Mouse (Mus musculus) intestine, postnatal 0 days (tissue): ENCODE results near the gene Lhfp. TPM values are rescaled to one million over a fixed set of nuclear protein-coding genes. Genes with fewer than 3 reads are reported as not detected.

Experiments
- ATAC-seq: fragments of 200-750 bp; cut with Nextera tagmentation; 2 replicates; pipeline ENCODE4 v1.8.0; 2017; ENCODE audit warnings: mild to moderate bottlenecking, moderate TSS enrichment, moderate library complexity
- H3K27ac ChIP-seq: fragments of 300-500 bp; sonication (generic); 2 replicates; pipeline ENCODE4 v1.5.1; 2014; ENCODE audit warnings: mild to moderate bottlenecking, low read depth, low read length, moderate library complexity
- H3K27me3 ChIP-seq: fragments of 300-500 bp; sonication (generic); replicated peaks from 2 replicates; pipeline ENCODE4 v1.6.1; 2014; ENCODE audit warnings: low read length, mixed read lengths; ENCODE audit not compliant: control insufficient read depth, insufficient read depth
- H3K36me3 ChIP-seq: fragments of 300-500 bp; sonication (generic); 2 replicates; pipeline ENCODE4 v1.6.1; 2014; ENCODE audit warnings: mild to moderate bottlenecking, moderate library complexity; ENCODE audit not compliant: control insufficient read depth, insufficient read depth
- H3K4me1 ChIP-seq: fragments of 300-500 bp; sonication (generic); replicated peaks from 2 replicates; pipeline ENCODE4 v1.6.1; 2014; ENCODE audit warnings: antibody characterized with exemption, low read length, mixed read lengths; ENCODE audit not compliant: control insufficient read depth, insufficient read depth
- H3K4me2 ChIP-seq: fragments of 300-500 bp; sonication (generic); replicated peaks from 2 replicates; pipeline ENCODE4 v1.6.1; 2014; ENCODE audit warnings: low read depth, mild to moderate bottlenecking, moderate library complexity
- H3K4me3 ChIP-seq: fragments of 300-500 bp; sonication (generic); 2 replicates; pipeline ENCODE4 v1.5.1; 2014; ENCODE audit warnings: low read depth, low read length
- H3K9ac ChIP-seq: fragments of 300-500 bp; sonication (generic); 2 replicates; pipeline ENCODE4 v1.6.1; 2014; ENCODE audit warnings: mild to moderate bottlenecking, low read depth, low read length
- H3K9me3 ChIP-seq: fragments of 300-500 bp; sonication (generic); 2 replicates; pipeline ENCODE4 v1.6.1; 2016; ENCODE audit warnings: mixed run types; ENCODE audit not compliant: control insufficient read depth
- CTCF ChIP-seq: sonication (generic); IDR thresholded peaks from 2 replicates; pipeline ENCODE4 v1.5.1; 2016; ENCODE audit warnings: low read depth, mild to moderate bottlenecking, control low read depth, antibody characterized with exemption, moderate library complexity
- WGBS: fragments of 180-500 bp; shearing (Covaris S2); extraction: QIAGEN DNeasy Blood & Tissue Kit; methylation state at CpG from one replicate; pipeline ENCODE4 v1.1.7; 2014; 5-methylcytosine and 5-hydroxymethylcytosine counted together
- polyA plus RNA-seq: library from polyadenylated mRNA; unstranded; fragments of >200 nt; fragmentation: Nextera tagmentation; extraction: Ambion mirVana; gene quantifications from 2 replicates; pipeline ENCODE4 v1.2.1, GENCODE M21; 2015

Gene Lhfp
- polyA plus RNA-seq, 1 experiment from 2014 or later = 30.2 TPM

DNA sequence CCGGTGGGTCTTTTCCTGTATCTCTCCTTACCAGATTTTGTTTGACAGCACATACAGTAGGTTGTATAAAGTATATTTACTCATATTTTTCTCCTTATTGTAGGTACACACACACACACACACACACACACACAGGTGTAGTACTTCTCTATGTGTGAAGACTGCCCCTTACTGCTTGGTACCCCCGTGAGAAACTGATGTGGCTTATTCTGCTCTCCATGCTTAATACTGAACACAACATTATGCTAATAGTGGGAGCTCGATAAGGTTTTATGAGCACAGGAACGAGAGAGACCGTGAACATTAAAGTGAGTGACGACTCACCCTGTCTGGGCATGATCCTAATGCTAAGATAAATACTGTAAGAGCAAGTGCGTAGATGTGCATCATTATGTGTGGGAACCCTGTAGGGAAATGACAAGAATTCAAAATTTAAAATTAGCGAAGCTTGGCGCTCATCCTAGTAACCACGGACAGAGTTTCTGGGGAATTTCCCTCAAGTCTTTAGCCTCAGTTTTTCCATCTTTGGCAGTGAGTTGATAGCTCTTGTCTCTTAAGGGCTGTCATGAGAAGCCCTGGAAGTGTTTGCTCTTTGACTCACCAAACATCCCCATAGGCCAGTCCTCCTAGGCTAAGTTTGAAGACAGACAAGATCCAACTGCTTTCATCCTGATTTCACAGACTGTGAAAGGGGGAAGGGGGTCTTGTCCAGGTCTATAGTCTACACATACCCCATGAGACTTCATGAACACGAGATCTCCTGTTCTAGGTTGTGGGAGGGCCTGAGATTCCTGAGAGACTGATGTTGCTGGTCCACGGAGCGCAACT, 24.2 kb downstream of the Lhfp start:
- no peak overlapping the region for H3K9ac ChIP-seq
- no peaks in the 10 kb centered on the region for H3K27me3 ChIP-seq
- no peaks in the 10 kb centered on the region for H3K9me3 ChIP-seq
- no peak overlapping the region for H3K4me3 ChIP-seq
- WGBS = 77% methylated on average over 13 of the region's 13 CpGs
- TF ChIP-seq CTCF = no peak
- no peak overlapping the region; the same call in 1 of the 2 replicates for H3K27ac ChIP-seq
- no peak overlapping the region for H3K4me2 ChIP-seq
- no peaks in the 10 kb centered on the region for H3K36me3 ChIP-seq
- ATAC-seq = no peak
- H3K4me1 ChIP-seq = no peaks in the 10 kb centered on the region

- Histone ChIP-seq H3K4me2 (no peak overlapping the region), H3K4me3 (no peak overlapping the region), H3K36me3 (no peaks in the 10 kb centered on the region), H3K9ac (no peak overlapping the region), H3K9me3 (no peaks in the 10 kb centered on the region), H3K27me3 (no peaks in the 10 kb centered on the region), H3K27ac (no peak overlapping the region; the same call in 1 of the 2 replicates), H3K4me1 (no peaks in the 10 kb centered on the region)
- 75% methylated on average over 4 of the region's 4 CpGs for WGBS
- no peak for ATAC-seq
- no peak for TF ChIP-seq CTCF
Measured at GRCm38 (mm10) chr3:53066095-53066372, 24.7 kb downstream of the Lhfp start.

- no peaks in the 10 kb centered on the region for H3K9me3 ChIP-seq
- no peaks in the 10 kb centered on the region for H3K36me3 ChIP-seq
- H3K27me3 ChIP-seq = no peaks in the 10 kb centered on the region
- no peak for ATAC-seq
- 91% methylated on average over 5 of the region's 5 CpGs for WGBS
- no peak overlapping the region for H3K9ac ChIP-seq
- no peak overlapping the region for H3K4me3 ChIP-seq
- H3K27ac ChIP-seq = no peak overlapping the region
- no peak for TF ChIP-seq CTCF
- no peaks in the 10 kb centered on the region for H3K4me1 ChIP-seq
- no peak overlapping the region for H3K4me2 ChIP-seq
Measured at GRCm38 (mm10) chr3:53068399-53068798, 27.1 kb downstream of the Lhfp start.

- Histone ChIP-seq H3K4me2 (no peak overlapping the region), H3K36me3 (no peaks in the 10 kb centered on the region), H3K9ac (no peak overlapping the region), H3K4me1 (no peaks in the 10 kb centered on the region), H3K4me3 (no peak overlapping the region), H3K9me3 (no peaks in the 10 kb centered on the region), H3K27me3 (no peaks in the 10 kb centered on the region), H3K27ac (no peak overlapping the region)
- 92% methylated on average over 4 of the region's 4 CpGs for WGBS
- no peak for ATAC-seq
- TF ChIP-seq CTCF = no peak
Measured at GRCm38 (mm10) chr3:53074264-53074663, 32.9 kb downstream of the Lhfp start.

DNA sequence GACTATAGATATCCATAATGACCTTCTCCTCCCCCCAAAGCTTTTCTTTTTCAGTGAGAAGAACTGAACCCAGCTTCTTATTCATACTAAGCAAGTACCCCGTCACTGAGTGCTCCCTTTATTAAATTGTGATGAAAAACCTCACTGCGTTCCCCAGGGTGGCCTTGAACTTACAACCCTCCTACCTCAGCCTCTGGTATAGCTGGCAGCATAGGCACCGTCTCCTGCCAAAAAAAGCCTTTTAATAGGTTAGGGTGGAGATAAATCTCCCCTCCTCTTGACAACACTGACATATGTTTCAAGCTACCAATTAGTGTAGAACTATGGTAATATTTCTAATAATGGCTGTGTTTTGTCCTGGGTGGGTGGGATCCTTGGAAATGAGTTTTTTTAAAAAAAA, 33.4 kb downstream of the Lhfp start:
- ATAC-seq = no peak
- H3K27me3 ChIP-seq = no peaks in the 10 kb centered on the region
- H3K9ac ChIP-seq = no peak overlapping the region
- TF ChIP-seq CTCF = no peak
- H3K4me3 ChIP-seq = no peak overlapping the region
- H3K4me1 ChIP-seq = no peaks in the 10 kb centered on the region
- H3K9me3 ChIP-seq = no peaks in the 10 kb centered on the region
- H3K27ac ChIP-seq = no peak overlapping the region
- H3K36me3 ChIP-seq = no peaks in the 10 kb centered on the region
- no peak overlapping the region for H3K4me2 ChIP-seq
- 77% methylated on average over 3 of the region's 3 CpGs for WGBS

DNA sequence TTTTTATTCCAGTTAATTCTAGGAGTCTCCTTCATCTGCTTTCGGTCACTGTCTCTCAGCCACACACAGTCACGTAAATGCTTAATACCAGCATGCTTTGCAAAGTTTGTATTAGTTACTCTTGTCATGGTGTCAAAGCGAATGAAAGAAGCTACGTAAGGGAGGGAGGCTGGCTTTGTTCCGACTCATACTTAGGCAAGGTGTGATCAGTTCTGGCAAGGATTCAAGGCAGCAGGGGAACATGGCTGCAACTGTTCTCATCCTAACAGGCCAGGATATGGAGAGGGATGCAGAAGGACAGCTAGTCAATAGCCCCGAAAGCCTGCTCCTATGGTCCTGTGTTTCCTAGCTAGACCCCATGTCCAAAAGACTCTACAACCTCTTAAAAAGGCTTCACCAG, 39.0 kb downstream of the Lhfp start:
- H3K4me2 ChIP-seq = no peak overlapping the region
- WGBS = 95% methylated on average over 6 of the region's 6 CpGs
- no peak for TF ChIP-seq CTCF

More for the DNA sequence above, 39.0 kb downstream of the Lhfp start:
- Histone ChIP-seq H3K27ac (no peak overlapping the region), H3K27me3 (no peaks in the 10 kb centered on the region), H3K4me3 (no peak overlapping the region), H3K36me3 (no peaks in the 10 kb centered on the region), H3K9me3 (no peaks in the 10 kb centered on the region), H3K4me1 (no peaks in the 10 kb centered on the region), H3K9ac (no peak overlapping the region)
- ATAC-seq = no peak
